Mouse (Mus musculus) frontal cortex, postnatal 36 days (tissue): Measurements from ENCODE around the gene Naa50.

ENCODE experiments used
- DNase-seq, 2 experiments: peaks; one replicate each; pipeline ENCODE4 v3.0.0; 2022; ENCODE audit warnings: low spot score in 2 of 2

Naa50 gene

GRCm38 (mm10) chr16:44139536-44140185 is at the start of gene Naa50, which contains the start of gene Atp6v1a:
Naa50 (plus strand) TSS chr16:44139830.
Atp6v1a (minus strand) TSS chr16:44139705.
- DNase-seq, result peak; percentile 85 to 90

- no peak for DNase-seq
These were observed 40.3 kb upstream of the Naa50 start for GRCm38 (mm10) chr16:44099377-44099776.

- DNase-seq, result no peak
These were observed 38.4 kb upstream of the Naa50 start for GRCm38 (mm10) chr16:44101181-44101710.

GRCm38 (mm10) chr16:44102925-44103324 is 36.7 kb upstream of the Naa50 start:
- DNase-seq, result no peak

GRCm38 (mm10) chr16:44103806-44104766 is 35.5 kb upstream of the Naa50 start:
- DNase-seq, result no peak

GRCm38 (mm10) chr16:44105211-44105610 is 34.4 kb upstream of the Naa50 start:
- no peak for DNase-seq

- DNase-seq, result peak in 1 of 2 experiments; percentile 26
These were observed 30.6 kb upstream of the Naa50 start for GRCm38 (mm10) chr16:44109002-44109401.

- DNase-seq, result no peak
These were observed 19.7 kb upstream of the Naa50 start for GRCm38 (mm10) chr16:44119753-44120501.

- no peak for DNase-seq
These were observed 17.5 kb upstream of the Naa50 start for GRCm38 (mm10) chr16:44122122-44122521.

- DNase-seq, result no peak
These were observed 17.1 kb upstream of the Naa50 start for GRCm38 (mm10) chr16:44122574-44122973.

- DNase-seq, result peak; percentile 32 to 78
These were observed 16.5 kb upstream of the Naa50 start for GRCm38 (mm10) chr16:44122982-44123725.

- no peak for DNase-seq
These were observed 15.8 kb upstream of the Naa50 start for GRCm38 (mm10) chr16:44123786-44124185.

- DNase-seq, result no peak
These were observed 14.9 kb upstream of the Naa50 start for GRCm38 (mm10) chr16:44124713-44125112.

- DNase-seq, result no peak
These were observed 14.2 kb upstream of the Naa50 start for GRCm38 (mm10) chr16:44125436-44125835.

GRCm38 (mm10) chr16:44126437-44126836 is 13.2 kb upstream of the Naa50 start:
- DNase-seq, result no peak

GRCm38 (mm10) chr16:44132300-44132699 is 7.3 kb upstream of the Naa50 start:
- no peak for DNase-seq

GRCm38 (mm10) chr16:44133187-44133586 is 6.4 kb upstream of the Naa50 start:
- no peak for DNase-seq

GRCm38 (mm10) chr16:44136511-44137021 is 3.1 kb upstream of the Naa50 start:
- no peak for DNase-seq

- no peak for DNase-seq
These were observed 1.2 kb upstream of the Naa50 start for GRCm38 (mm10) chr16:44138377-44138978.

GRCm38 (mm10) chr16:44138979-44139535 is 573 bp upstream of the Naa50 start:
- DNase-seq, result peak; percentile 88 to 92
